Mouse (Mus musculus) heart, postnatal 0 days (tissue): ENCODE data around the gene Nbl1.

Source experiments
- CTCF ChIP-seq: IDR thresholded peaks from 2 replicates; pipeline ENCODE4 v1.5.1; 2016; ENCODE audit warnings: antibody characterized with exemption, control low read depth, low read depth
- EP300 ChIP-seq: IDR thresholded peaks from 2 replicates; pipeline ENCODE4 v1.6.1; 2016; ENCODE audit warnings: antibody characterized with exemption, low read depth

- TF ChIP-seq CTCF, result no peak
- no peak for TF ChIP-seq EP300
Observed at GRCm38 (mm10) chr4:139080259-139080658, 12.5 kb downstream of the Nbl1 start.
